Mouse (Mus musculus) heart, adult 9 months (tissue): ENCODE results near the gene Syt13.

Experiments used
- DNase-seq, 2 experiments: peaks; one replicate each; pipeline ENCODE4 v3.0.0; 2022; ENCODE audit warnings: low spot score in 2 of 2

Gene Syt13

DNA sequence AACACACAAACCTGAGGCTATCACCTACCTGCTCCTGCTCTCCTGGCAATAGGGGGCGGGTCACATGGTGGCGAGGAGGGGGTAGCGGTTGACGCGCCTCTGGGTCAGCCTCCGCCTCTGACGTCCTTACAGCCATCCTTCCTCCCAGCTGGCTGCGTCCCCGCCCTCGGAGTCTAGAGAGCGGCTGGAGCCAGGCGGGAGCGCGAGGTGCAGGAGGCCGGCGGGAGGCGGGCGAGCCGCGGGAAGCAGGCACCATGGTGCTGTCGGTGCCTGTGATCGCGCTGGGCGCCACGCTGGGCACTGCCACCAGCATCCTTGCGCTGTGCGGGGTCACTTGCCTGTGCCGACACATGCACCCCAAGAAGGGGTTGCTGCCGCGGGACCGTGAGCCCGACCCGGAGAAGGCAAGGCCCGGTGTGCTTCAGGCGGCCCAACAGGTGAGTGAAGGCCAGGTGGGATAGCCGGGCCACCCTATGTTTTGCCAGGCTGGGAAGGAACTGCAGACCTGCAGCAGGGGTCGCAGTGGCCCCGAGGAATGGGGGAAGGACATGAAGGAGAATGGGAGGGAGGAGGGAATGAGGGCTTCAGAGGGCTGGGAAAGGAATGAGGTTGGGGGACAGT lies at the start of gene Syt13:
TSS of gene Syt13 (plus strand) at position 166 of the 621 bp plus-strand sequence.
- peak in 1 of 2 experiments; percentile 4 for DNase-seq

DNA sequence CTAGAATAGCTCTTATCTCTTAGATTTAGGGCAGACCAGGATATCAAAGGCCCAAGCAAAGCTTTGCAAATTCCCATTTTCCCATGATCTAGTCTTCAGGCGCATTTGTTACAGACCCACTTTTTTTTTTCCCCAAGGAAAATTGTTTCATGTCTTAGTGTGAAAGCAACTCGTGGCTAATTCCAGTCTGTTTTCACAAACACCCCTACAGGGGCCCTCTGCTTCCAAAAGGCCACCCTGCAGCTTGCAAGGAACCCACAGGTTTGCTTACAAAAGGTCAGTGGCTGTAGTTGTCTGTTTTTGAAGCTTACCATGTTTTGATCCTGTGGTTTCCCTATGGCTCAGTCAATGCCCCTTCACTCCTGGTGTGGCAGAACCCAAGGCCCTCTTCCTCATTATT lies 48.3 kb upstream of the Syt13 start:
- no peak for DNase-seq

DNA sequence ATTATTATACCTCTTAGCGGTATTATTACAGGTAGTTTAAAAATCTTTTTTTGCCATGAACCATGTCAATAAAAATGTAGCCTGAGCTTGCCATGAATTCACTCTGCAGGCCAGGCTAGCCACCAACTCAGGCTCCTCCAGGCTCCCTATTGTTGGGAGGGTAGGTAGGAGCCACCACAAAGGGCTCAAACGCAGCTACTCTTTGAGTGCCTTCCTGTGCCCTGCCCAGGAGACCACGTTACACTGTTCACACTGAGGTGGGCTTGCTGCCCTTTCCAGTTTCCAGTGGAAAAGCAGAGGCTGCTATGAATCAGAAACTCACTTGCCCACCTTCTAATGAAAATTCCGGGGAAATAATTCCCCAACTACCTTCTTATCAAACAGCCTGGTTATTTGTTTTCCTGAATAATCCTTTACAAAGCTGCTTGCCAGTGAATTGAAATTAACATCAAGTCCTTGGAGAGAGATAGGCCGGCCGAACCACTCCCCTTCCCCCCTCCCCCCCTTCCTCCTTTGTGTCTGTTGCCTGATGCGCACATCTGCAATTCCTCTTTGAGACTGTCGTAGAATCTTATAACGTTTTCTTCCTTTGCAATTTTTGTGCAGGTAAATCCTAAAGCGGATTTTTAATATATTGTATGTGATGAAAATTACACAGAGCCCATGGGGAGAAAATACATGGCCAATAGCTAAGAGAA lies 44.6 kb upstream of the Syt13 start:
- no peak for DNase-seq

DNA sequence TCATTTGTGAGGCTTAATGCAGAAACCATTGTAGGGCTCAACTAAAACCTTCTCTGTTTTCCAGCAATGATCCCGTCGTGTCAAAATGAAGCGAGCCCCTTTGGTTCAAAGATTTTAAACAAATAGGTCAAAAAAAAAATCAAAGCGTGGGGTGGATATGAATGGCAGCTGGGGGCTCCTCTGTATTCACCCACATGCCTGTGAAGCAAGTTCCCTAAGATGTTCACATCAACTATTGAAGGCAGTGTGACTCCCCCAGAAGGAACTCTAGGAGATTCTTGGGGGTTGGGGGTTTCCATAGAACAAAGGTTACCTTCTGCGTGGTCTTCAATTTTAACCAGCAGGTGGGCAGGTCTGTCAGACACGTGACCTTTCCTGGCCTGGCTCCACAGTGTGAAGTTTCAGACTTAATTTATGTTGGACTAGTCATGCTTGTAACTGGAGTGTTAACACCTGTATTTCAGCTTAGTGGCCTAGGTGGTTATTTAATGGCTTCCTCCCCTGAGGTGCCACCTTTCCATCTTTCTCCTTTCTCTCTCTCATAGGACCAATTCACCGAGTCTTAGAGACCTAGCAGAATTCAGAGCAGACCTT lies 43.7 kb upstream of the Syt13 start:
- no peak for DNase-seq

DNA sequence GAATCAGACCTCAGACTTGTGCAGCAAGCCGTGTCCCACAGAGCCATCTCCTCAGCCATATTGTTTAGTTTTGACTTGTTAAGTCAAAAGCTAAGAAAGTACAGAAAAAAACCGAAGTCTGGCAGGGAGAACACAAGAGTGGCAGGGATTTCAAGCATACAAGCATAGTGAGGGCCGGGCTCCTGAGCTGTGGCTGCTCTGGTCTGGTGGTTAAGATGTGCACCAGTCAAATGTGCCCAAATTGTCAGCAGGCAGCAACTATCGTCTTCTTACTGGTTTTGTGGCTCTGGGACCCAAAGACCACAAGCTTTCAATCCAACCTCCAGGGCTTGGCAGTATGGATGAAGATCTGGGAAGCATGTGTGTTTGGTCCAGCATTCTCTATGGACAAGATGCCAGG lies 42.2 kb upstream of the Syt13 start:
- no peak for DNase-seq

DNA sequence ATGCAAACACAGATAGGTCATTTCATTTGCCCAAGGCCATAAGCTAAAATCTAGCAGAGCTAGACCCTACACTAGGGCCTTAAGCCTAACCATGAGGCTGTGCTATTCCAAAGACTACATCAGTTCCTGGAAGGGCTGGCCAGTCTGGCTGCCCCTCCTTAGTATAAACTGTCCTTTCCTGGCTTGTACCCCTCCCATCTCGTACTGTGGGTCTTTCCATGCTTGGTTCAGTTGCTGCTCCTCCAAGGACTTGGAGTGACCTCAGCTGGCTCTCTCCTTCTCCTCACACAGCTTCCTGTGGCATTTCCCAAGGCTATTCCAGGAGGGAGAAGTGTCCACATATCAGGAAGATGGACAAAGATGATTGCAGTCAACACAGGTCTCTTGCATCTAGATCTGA lies 40.3 kb upstream of the Syt13 start:
- no peak for DNase-seq

DNA sequence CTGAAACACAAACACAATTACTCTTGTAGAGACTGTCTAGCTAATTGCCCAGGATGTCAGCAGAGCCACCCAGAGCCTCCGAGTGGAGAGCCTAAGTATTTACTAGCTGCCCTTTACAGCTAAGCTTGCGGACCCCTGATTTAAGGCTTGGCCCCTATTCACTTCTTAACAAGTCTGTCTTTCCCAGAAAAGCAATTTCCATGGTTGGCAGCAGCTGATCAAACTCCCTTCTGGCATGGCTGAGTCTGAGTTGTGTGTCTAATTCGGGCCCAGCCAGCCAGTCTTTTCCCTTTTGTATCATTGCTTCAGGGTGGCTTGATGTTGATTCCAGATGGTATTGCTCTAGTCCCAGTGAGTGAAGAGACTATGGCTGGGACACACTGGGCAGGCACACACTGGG lies 37.4 kb upstream of the Syt13 start:
- no peak for DNase-seq

DNA sequence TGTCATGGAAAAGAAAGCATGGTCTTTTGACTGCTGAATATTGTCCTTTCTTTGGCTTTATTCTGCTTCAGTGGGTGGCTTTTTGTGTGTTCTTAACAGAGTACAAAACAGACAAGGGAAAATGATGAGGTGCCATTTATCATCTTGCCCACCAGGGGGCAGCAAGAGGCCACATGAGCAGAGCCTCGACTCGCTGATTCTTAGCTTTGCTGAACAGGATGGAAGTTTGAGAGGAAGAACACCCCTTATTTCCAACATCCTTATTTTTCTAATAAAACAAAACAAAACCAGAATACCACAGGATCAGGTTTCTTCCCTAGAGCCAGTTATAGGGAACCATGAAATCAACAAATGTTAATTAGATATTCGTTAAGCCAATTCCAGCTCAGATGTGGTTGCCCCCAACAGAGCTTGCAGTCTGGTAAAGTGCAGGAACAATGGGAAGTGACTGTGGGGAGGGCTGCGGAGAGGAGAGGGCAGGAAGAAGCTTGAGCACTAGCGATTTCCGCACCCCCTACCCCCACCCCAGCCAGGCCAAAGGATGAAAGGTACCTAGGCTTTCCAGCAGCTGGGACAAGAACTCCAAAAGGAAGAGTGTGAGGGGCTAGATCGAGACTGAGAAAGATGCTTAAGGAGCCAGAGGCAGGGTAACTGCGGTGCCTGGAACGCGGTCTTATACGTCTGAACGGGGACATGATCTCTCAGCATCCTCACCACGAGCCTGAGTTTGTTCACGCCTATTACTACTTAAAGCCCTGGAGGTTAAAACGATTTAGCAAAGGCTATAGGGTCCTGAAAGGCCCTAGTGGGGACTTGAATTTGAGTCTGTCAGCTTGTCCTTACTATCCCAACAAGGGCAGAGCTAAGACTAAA lies 31.6 kb upstream of the Syt13 start:
- DNase-seq: peak in 1 of 2 experiments; percentile 35

DNA sequence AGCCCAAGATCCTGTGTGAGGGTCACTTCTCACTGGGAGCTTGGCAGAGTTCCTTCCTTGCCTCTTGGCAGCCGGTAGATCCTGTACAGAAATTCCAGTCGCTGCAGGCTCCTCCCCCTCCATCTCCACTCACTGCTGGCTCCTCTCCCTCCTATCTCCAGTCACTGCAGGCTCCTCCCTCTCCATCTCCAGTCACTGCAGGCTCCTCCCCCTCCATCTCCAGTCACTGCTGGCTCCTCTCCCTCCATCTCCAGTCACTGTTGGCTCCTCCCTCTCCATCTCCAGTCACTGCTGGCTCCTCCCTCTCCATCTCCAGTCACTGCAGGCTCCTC lies 31.0 kb upstream of the Syt13 start:
- no peak for DNase-seq

DNA sequence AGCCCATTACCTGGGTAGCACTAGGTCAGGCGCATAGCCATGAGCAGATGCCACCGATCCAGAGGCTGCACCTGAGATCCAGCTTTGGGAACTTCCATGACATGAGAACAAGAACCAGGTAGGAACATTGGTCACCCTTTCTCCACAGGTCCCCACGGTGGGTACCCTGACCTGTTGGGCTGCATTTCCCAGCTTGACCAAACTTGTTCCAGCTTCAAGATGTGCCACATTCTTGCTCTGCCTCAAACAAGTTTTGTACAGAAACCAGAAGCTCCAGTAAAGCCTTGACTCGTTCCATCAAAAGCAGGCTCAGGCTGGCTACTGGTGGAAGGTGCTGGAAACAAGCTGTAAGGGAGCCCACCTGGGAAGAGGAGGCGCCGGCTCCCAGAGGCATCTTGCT lies 29.9 kb upstream of the Syt13 start:
- no peak for DNase-seq

DNA sequence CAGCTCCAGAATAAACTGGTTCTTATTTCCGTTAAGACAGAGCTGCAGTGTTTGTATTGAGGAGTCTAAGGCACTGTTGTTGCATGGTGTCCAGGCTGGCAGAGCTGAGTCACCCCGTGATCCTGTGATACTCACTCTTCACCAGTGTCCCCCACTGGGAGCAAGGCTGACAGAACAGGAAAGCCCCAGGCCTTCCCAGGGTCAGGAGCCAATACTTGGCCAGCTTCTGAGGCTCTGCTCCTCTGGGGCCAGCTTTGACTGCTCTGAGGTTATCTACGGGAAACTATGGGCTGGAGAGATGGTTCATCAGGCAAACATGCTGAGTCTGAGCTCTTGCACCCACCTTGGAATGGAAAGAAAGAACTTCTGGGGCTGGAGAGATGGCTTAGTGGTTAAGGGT lies 28.0 kb upstream of the Syt13 start:
- no peak for DNase-seq

DNA sequence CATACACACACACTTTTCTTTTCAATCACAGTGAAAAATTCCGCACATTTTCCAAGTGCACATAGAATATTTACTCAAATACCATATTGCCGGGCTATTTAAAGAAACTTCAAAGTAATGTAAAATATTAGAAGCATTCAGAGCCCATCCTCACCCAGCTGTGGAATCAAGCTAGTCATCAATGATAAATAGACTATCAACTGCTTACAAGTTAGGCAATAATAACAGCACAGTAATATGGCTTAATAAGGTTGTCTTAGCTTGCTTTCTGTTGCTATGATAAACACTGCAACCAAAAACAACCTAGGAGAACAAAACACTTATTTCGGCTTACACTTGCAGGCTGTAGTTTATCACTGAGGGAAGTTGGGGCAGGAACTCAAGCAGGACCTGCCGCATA lies 22.4 kb upstream of the Syt13 start:
- no peak for DNase-seq

DNA sequence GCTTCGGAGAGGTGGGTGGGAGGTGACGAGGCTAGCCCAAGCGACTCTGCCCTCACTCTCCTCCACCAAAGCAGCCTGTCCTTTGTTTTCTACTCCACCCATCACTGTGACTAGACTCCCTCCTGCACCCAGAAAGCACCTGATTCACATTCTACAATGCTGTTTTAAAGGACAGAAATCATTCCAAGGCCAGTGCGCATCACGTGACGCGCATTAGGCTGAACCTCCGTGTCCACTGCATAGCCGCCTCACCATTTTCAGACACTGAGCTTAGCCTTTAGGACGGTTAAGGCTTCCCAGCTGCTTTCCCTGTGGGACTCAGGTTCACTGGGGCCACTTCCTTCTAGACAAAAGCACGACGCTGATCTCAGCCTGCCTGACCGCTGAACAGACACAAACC lies 11.2 kb upstream of the Syt13 start:
- no peak for DNase-seq

DNA sequence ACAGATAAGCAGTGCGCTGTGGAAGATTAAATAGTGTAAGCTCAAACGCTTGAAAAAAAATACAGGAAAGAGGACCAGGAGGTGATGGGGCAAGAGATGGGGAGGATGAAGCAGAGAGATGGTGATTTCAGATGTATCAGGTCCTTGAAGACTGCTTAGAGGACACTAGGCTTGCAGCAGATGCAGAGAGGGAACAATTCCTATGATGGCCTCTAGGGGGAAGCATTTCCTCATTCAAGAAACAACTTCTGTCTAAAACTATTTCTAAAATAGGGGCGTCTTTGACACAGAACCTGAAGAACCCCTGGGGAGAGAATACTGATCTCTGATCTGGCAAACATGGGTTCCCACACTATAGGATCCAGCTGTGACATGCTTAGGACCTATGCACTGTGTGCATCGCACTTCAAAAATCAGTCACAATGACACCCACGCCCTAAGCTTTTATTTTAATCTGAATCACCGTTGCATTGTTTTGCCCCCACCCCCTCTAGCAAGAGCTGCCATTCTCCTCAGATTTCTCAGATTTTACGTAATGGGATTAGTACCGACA lies 10.5 kb upstream of the Syt13 start:
- DNase-seq: peak in 1 of 2 experiments; percentile 35

DNA sequence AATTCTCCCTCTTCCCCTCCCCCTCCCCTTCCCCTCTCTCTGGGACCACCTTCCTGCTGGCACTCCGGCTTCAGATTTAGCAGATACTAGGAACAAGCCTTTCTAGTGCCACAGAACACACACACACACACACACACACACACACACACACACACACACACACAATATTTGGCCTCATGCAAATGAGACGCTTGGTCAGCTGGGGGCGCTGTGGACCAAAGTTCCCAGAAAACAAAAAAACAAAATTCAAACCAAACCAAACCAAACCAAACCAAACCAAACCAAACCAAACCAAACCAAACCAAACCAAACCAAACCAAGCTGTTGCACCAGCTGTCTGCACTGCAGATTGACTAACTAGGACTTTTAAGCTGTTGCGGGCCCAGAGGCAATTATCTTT lies 4.5 kb upstream of the Syt13 start:
- DNase-seq: no peak

DNA sequence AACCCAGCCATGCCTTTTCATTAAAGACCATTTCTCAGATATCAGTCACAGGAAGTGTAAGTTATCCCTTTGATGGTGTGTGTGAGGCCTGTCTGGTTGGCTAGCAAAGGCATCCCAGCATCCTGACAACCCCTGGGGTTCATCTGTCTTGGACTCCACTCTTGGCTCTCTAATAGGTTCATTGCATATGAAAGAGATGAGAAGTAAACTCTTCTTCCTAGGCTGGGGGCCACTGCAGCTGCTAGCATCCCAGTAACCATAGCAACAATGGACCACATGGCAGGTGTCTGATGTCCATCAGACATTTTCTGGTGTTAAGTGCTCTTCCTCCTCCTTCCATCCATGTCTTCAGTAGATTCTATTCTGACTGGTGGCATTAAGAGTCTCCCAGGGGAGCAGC lies 2.6 kb upstream of the Syt13 start:
- no peak for DNase-seq

DNA sequence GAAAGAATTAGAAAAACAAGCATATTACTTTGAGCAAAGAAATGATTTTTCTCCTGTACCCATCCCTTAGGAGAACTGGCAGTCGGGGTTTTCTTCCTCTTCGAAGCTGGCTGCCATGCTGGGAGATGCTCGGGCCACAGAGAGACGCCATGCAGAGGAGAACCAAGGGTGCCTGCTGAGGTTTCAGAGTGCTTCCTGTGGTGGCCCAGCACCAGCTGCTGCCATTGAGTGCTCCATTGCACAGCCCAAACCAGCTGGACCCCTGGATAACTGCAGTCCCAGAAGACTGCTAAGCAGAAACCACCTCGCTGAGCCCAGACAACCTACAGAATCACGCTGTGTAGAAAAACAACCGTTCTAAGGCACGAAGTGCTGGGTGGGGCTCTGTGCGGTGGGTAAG lies 1.6 kb upstream of the Syt13 start:
- no peak for DNase-seq

DNA sequence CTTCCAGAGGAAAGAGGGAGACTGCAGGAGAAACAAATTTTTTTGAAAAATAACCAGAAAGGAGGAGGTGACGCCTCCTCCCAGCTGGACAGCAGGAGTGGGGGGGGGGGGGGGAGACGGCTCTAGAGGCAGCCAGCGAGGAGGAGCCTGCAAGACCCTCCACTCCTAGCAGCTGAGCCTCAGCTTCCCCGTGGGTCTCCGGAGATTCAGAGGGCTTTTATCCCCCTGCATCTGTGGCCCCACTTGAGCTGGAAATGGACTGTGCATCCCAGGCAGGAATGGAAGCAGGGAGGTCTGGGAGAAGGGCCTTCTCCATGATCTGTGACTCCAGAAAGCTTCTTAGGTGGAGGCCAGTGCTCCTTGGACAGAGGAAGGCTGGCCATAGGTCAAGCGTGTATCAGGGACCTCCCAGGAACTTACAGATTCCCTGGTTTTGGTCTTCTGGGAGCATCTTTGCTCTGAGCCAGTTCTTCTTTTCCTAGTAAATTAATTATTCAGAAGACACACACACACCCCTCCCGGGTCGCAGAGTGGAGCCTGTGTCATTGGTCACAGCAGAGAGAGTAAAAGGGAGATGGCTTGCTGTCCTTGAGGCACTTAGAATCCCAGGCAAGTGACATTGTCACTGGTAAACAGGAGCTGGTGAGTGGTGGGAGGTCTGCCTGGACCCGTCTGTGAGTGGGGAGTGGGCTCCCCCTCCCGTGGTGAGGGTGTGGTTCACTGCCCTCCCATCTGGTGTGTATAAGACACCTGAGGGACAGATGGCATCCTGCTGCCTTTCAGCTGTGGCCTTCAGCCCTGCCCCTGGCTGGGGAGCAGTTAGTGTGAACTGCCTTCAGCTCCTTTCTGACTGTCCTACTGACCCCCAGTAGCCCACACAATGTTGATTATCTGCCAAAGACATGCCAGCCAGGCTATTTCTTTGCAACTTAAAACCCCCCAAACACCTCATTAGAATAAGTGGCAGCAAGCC lies 1.0 kb downstream of the Syt13 start:
- DNase-seq: no peak

DNA sequence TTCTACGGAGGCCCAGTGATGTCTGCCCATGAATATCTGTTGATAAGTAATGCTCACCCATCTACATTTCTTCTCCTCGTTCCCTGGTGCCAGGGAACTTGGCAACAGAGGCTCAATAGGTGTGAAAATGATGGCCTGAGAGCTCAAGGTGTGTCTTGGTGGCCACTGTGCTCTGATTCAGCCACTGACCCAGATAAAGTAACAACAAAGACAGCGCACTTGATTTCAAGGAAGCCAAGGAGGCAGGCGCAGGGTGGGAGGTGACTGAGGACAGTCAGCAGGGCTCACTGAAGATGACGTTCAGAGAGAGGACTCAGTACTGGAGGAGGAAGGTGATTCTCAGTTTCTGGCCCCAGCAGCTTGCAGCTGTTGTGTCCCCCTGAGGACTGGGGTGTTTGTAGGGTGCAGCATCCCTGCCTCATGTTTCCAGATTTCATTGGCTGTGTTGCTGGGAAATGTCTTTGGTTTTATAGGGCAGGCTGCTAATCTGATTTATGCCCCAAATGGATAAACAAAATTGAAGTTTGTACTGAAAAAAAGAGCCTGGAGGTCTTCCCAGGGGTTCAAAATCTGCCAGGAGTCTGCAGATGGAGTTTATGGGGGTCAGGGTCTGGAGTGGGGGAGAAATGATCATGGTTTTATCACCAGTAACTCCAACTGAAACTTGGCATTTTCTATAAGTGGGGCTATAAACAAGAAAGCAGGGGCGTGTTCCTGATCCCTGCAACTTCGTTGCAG lies 2.7 kb downstream of the Syt13 start:
- no peak for DNase-seq

DNA sequence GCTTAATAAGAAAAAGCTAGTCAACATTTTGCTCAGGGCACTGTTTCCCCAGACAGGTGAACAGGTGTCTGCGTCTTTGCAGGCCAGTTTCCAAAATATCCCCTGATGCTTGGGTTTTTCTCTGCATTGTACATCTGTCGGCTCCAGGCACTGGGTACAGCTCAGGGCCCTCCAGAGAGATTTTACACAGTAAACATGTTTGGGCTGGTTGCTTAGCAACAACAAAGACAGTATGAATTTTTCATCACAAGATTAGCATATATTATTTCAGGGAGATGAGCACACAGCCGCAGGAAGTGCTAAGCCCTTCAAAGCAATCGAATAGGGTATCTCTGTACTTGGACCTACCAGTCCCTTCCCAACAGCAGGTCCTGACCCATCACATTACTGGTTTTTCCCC lies 5.8 kb downstream of the Syt13 start:
- no peak for DNase-seq
